Mouse (Mus musculus) spleen, postnatal 14 days (tissue): ENCODE data around the gene Casp9.
"Not testable (repeated sequence)": the region's sequence is repeated elsewhere in the genome, so short reads cannot be mapped to it uniquely, and the experiment has no call there.

Source experiments
- DNase-seq, 2 experiments: peaks; one replicate each; pipeline ENCODE4 v3.0.0; 2021 to 2022; ENCODE audit warnings: low spot score in 2 of 2

The Casp9 gene

GRCm38 (mm10) chr4:141793282-141794151 is at the start of gene Casp9:
TSS of gene Casp9 (plus strand) at chr4:141793612.
- peak; percentile 99 for DNase-seq

GRCm38 (mm10) chr4:141746578-141747346 is 46.6 kb upstream of the Casp9 start, which contains the start of gene Agmat:
TSS of gene Agmat (plus strand) at chr4:141746672.
- no peak for DNase-seq

GRCm38 (mm10) chr4:141749557-141749956 is 43.9 kb upstream of the Casp9 start:
- no peak for DNase-seq

- DNase-seq, result no peak
Measured at GRCm38 (mm10) chr4:141750826-141751225, 42.6 kb upstream of the Casp9 start.

- DNase-seq, result no peak
Measured at GRCm38 (mm10) chr4:141751419-141752075, 41.9 kb upstream of the Casp9 start.

- peak in 1 of 2 experiments; percentile 13 for DNase-seq
Measured at GRCm38 (mm10) chr4:141752076-141752421, 41.4 kb upstream of the Casp9 start.

GRCm38 (mm10) chr4:141755375-141755930 is 38.0 kb upstream of the Casp9 start:
- no peak for DNase-seq

- DNase-seq, result no peak
Measured at GRCm38 (mm10) chr4:141757124-141757523, 36.3 kb upstream of the Casp9 start.

GRCm38 (mm10) chr4:141758874-141759542 is 34.4 kb upstream of the Casp9 start:
- DNase-seq, result no peak

GRCm38 (mm10) chr4:141760942-141761341 is 32.5 kb upstream of the Casp9 start:
- no peak for DNase-seq

GRCm38 (mm10) chr4:141762102-141762598 is 31.3 kb upstream of the Casp9 start:
- no peak for DNase-seq

- DNase-seq, result no peak
Measured at GRCm38 (mm10) chr4:141763476-141763875, 29.9 kb upstream of the Casp9 start.

- no peak for DNase-seq
Measured at GRCm38 (mm10) chr4:141765008-141765407, 28.4 kb upstream of the Casp9 start.

- DNase-seq, result peak in 1 of 2 experiments; percentile 26
Measured at GRCm38 (mm10) chr4:141766316-141766667, 27.1 kb upstream of the Casp9 start.

GRCm38 (mm10) chr4:141766668-141767352 is 26.6 kb upstream of the Casp9 start:
- DNase-seq, result no peak

GRCm38 (mm10) chr4:141767353-141768036 is 25.9 kb upstream of the Casp9 start:
- peak in 1 of 2 experiments; percentile 28 for DNase-seq

- no peak for DNase-seq
Measured at GRCm38 (mm10) chr4:141769501-141770160, 23.8 kb upstream of the Casp9 start.

- DNase-seq, result no peak
Measured at GRCm38 (mm10) chr4:141771823-141772222, 21.6 kb upstream of the Casp9 start.

GRCm38 (mm10) chr4:141773019-141773418 is 20.4 kb upstream of the Casp9 start:
- not testable (repeated sequence) for DNase-seq
